In genomic region chr2:64582258-64582657, GRCm38 (mm10) we compare ENCODE assay signal across 20 mouse cellular contexts.
"Had no signal": no experiment of that assay in that cellular context is flagged by ENCODE, and none has a peak within 500 bp of the region (broad histone marks: within the 10 kb centered on the region; RNA-seq: fewer than 3 reads in every experiment).

No protein-coding gene starts in this region.

- H3K27me3 ChIP-seq: lung, embryonic 15.5 days; megakaryocyte, embryonic 14.5 days; midbrain, embryonic 13.5 days; midbrain, embryonic 15.5 days; neural tube, embryonic 13.5 days; neural tube, embryonic 15.5 days; stomach, embryonic 15.5 days had no signal

- H3K4me1 ChIP-seq: lung, embryonic 15.5 days; megakaryocyte, embryonic 14.5 days; midbrain, embryonic 13.5 days; midbrain, embryonic 15.5 days; neural tube, embryonic 13.5 days; neural tube, embryonic 15.5 days; stomach, embryonic 15.5 days had no signal

- H3K36me3 ChIP-seq: lung, embryonic 15.5 days; midbrain, embryonic 13.5 days; midbrain, embryonic 15.5 days; neural tube, embryonic 13.5 days; neural tube, embryonic 15.5 days; stomach, embryonic 15.5 days had no signal

- DNase-seq: liver, postnatal 0 days; lung, adult 2 months; lung, postnatal 14 days; lung, postnatal 36 days; retina, postnatal 1 day; right cerebral cortex, adult 18-20 months; right cerebral cortex, postnatal 25 days; thymus, adult 2 months; thymus, postnatal 25 days; thymus, postnatal 4 days had no signal

- H3K4me3 ChIP-seq: lung, embryonic 15.5 days; megakaryocyte, embryonic 14.5 days; midbrain, embryonic 13.5 days; midbrain, embryonic 15.5 days; neural tube, embryonic 13.5 days; neural tube, embryonic 15.5 days; stomach, embryonic 15.5 days had no signal

- H3K4me2 ChIP-seq: lung, embryonic 15.5 days; midbrain, embryonic 11.5 days; midbrain, embryonic 13.5 days; midbrain, embryonic 15.5 days; neural tube, embryonic 13.5 days; neural tube, embryonic 15.5 days; stomach, embryonic 15.5 days had no signal

- H3K27ac ChIP-seq: lung, embryonic 15.5 days; macrophage; midbrain, embryonic 13.5 days; midbrain, embryonic 15.5 days; neural tube, embryonic 13.5 days; neural tube, embryonic 15.5 days; stomach, embryonic 15.5 days; stomach, postnatal 0 days had no signal
